Mouse (Mus musculus): ENCODE measurements around the gene Nfia. TPM values are rescaled to one million over a fixed set of nuclear protein-coding genes. Genes with fewer than 3 reads are reported as not detected.
A peak's percentile ranks its signal among the peaks of the same experiment; 100 is the strongest.

The Nfia gene
- polyA plus RNA-seq, 1 experiment, result 10.3 TPM

DNA sequence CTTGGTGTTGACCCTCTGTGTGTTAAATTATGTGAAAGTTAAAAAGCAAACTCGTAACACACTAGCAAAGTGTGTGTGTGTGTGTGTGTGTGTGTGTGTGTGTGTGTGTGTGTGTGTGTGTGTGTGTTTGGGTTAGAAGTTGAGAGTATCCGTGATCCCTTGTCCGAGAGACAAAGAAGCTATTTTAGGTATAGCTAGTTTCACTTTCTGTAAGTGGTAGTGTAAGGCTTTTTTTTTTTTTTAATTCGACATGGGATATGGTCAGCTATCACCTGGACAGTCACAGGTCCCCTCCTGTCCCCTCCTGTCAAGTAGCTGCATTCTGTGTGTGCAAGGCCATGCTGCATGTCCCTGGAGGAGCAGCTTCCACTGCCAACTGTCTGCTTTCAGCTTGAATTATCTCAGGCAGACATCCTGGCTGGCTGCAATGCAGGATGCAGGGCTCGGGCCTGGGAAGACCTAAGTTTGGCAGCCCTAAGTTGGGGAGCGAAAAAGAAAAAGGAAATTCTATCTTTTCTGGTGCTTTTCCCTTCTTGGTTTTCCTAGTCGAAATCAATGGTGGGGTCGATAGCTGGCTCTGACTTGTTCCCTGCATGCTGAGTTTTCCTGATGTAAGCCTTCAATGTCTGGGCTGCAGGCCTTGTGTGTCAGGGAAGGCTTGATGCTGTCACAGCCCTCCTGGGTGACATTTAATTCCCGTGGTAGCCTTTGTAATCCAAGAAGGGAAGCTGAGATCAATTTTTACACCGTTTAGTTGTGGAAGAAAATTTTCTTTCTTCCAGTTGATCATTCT lies 147.9 kb downstream of the Nfia start:
- 45% methylated on average over 10 of the region's 10 CpGs for WGBS
- DNase-seq (ENCODE audit: low read depth, low spot score), result no peak

DNA sequence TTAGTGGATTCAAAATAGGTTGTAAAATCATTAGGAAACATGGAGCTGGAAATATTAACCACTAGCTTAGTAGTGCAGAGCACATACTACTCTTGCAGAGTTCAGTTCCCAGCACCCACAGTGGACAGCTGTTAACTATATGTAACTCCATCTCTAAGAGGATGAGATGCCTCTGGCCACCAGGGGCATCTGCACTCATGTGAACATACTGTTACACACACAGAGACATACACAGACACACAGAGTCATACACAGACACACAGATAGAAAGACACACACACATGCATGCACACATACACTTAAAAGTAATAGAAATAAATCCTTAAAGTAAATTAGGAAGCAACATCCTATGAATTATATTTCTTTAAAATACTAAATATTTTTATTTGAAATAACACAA lies 149.1 kb downstream of the Nfia start:
- no peak for DNase-seq (ENCODE audit: low read depth, low spot score)

DNA sequence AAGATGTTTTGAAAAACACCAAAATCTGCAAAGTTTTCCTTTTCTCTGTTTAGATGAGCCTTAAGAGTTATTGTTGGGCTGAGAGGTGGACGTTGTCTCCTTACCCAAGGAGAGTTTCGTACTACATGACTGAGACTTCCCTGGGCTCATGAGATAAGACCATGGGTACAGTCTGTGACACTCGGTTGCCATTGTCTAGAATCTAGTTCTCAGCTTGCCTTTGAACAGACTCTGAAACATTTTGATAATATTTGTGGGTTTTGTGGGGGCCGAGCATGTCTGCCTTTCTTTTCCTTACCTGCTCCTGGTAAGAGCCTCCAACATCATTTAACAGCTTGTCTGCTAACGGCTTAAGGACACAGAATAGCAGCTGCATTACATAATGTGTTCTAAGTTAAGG lies 150.7 kb downstream of the Nfia start:
- no peak for DNase-seq (ENCODE audit: low read depth, low spot score)
- WGBS, result 86% methylated on average over 5 of the region's 5 CpGs

DNA sequence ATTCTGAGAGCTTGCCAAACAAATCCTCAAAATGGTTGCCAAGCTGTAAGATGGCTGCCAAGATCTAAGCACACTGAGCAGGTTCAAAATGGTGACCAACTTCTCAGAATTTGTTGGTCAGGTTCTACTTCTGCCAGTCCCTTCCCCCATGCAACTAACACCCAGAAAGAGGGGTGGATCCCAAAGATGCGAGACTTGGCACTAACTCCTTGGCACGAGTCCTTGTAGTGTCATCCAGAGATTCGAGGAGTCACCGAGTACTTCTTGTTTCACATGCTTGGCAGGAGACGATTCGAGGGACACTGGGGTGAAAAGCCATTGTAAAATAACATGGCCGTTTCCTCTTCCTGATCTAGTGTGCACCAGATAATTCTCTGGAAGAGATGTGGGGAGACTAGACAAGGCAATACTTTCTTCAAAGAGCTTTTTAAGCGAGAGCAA lies 151.4 kb downstream of the Nfia start:
- peak; percentile 25 for DNase-seq (ENCODE audit: low read depth, low spot score)
- WGBS, result 13% methylated on average over 8 of the region's 8 CpGs

DNA sequence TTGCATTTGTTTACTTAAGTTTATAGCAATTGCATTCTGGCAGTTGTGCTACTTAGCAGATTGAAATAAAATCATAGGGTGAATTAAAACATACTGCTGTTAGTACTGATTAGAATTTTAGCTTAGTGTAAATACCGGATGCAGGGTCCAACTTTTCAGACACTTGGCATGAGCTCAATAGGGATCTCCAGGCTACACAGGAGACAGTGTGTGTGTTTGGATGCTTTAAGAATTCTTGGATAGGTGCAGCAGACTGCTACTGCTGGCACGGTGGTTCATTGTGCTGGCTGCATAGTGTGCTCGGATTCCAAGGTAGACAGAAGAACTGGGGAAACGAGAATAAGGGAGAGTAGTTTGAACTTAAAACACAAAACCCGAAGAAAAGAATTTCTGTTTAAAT lies 151.9 kb downstream of the Nfia start:
- 40% methylated on average over 5 of the region's 5 CpGs for WGBS
- no peak for DNase-seq (ENCODE audit: low read depth, low spot score)

DNA sequence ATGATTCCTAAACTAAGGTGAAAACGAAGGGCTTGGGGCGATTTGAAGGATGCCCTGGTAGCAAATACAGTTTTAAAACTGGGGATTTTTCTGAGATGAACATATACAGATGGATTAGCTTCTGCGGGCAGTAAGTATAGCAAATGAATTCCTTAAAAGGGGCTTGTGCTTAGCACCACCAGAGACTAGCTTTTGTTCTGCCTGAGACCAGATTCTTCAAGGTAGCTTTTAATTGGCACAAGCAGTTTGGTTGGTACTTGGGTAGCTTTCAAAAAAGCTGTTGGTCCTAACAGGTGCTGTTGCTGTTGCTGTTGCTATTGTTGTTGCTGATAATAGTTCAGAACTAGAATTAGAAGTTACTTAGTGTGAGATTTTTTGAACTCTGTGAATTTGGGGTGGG lies 152.3 kb downstream of the Nfia start:
- 78% methylated on average over 3 of the region's 3 CpGs for WGBS
- no peak for DNase-seq (ENCODE audit: low read depth, low spot score)

DNA sequence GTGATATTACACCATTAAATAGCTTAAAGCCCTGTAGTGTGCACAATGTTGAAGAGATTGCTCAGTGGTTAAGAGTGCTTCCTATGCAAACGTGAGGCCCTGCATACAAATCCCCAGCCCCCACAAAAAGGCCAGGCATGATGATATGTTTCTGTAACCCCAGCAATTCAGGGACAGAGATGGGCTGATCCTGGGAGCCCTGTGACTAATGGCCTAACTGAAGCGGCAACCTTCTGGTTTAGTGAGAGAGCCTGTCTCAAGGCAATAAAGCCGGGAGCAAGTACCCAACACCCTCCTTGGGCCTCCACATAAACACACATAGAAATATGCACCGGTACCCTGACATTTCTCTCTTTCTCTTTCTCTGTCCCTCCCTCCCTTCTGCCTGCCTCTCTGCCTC lies 153.1 kb downstream of the Nfia start:
- 47% methylated on average over 4 of the region's 4 CpGs for WGBS
- DNase-seq (ENCODE audit: low read depth, low spot score), result no peak

DNA sequence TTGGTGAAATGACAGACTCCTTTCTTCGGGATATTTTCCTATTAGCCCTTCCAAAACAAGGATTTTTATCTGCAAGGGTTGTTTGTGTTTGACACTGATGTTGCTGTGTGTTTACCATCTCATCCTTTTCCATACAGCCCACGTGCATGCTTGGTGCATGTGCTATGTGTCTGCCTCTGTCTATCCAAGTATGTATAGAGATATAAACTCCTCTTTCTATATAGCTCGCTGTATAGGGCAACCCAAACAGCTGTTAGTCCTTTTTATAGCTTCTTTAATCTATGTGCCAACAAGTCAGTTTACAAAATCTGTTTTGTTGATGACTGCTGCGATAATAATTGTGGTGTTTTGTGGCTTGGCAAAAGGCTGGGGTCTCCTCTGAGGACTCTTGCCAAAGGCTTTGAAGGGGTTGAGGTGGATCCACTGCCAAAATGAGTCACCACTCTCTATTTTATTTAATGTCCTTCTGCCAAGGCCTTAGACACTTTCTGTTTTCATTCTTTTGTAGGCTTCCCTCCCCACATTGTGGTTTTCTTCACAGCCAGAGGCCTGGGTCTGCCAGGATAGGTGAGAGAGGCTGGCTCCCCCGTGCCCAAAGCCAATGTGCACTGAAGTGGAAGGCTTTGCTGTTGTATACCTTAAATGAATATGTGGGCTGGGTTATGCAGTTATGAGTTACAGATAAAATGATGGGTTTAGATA lies 154.2 kb downstream of the Nfia start:
- 45% methylated on average over 5 of the region's 5 CpGs for WGBS
- DNase-seq (ENCODE audit: low read depth, low spot score), result no peak

DNA sequence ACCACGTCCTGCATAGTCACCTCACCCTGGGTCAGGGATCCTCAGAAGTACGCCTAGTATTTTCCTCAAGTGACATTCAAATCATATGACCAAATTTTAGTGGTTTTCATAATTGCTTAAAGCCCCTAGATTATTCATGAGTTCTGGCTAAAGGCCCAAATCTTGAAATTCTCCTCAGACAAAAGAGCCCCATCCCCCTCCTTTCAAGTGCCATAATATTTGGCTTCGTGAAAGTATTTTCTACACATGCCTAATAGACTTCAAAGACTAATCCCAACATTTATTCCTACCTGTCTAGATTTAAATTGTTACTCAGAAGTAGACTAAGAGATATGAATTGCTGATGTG lies 154.7 kb downstream of the Nfia start:
- WGBS, result 75% methylated on average over 3 of the region's 3 CpGs
- DNase-seq (ENCODE audit: low read depth, low spot score), result no peak

DNA sequence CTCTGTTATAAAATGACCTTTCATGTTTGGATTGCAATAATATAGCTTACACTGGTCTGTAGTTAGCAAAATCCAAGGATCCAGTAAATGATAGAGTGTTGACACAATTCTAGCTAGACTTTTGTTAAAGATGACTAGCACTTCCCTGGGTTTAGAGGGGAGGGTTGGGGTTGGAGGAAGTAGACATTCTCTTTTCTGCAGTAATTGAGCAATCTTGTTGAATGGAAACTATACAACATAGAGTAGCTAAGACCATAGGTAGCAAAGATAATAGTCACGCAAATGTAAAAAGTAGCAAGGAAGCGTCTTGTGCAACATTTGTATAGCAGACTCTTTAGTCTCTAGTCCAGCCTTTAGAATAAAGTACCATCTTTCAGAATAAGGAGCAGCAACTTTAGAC lies 163.8 kb downstream of the Nfia start:
- 92% methylated on average over 2 of the region's 2 CpGs for WGBS
- DNase-seq (ENCODE audit: low read depth, low spot score), result no peak

DNA sequence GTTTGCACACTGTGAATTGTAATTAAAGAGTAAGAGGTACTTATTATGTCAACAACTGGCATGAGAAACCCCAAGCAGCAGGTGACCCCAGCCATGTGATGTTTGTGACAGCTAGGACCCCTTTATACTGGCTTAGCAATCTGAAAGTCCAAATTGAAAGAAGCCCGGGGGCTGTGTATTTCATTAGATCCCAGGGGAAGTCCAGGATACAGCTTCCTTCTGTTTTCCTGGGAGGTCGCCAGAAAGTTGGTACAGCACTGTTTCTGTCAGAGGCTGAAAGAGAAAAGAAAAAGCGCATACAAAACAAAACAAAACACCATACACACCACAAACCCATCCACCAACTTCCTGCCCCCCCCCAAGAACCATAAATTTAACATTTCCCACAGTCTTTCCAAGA lies 164.4 kb downstream of the Nfia start:
- DNase-seq (ENCODE audit: low read depth, low spot score), result no peak
- WGBS, result 73% methylated on average over 3 of the region's 3 CpGs

DNA sequence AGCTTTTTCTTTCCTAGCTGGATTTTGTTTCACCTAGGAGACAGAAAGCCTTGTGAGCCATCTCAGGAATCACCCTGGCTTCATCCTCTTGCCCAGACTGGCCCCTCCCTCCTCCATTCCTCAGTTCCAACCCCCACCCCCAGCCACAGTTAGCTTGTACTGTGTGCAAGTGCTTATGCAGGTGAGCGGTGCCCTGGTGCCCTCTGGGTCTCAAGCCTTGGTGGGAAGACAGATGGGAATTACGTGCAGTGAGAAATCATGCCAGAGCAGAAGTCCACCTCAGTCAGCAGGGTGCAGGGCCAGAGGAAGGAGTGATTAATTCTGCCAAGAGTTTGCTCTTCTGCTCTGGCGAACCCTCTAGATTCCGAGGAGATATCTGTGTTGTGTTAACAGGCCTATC lies 167.0 kb downstream of the Nfia start:
- no peak for DNase-seq (ENCODE audit: low read depth, low spot score)
- 77% methylated on average over 4 of the region's 4 CpGs for WGBS

DNA sequence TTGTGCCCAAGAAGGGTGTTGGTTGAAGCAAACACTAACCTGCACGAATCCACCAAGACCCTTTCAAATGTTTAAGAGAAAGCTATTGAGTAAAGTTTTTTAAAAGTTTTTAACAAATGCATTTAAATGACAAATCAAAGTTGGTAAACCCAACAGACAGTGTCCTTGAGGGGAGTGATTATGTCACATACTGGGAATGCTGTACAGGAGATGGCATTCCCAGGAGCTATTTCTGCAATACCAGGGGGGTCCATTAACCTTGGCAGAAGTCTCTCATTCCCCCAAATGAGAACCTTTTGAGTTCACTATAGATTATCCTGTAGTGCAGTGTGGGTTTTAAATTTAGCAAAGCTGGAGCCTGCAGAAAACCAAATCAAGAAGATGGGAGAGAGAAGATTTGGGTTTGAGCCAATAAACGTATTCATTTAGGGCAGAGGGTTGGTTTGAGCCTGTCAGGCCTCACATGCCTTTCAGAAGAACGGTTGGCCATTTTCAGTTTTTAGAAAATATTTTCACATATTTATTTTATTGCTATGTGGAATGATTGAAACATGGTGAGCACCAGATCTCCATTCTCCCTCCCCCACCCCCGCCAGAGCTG lies 167.5 kb downstream of the Nfia start:
- 87% methylated on average over 4 of the region's 4 CpGs for WGBS
- DNase-seq (ENCODE audit: low read depth, low spot score), result no peak

DNA sequence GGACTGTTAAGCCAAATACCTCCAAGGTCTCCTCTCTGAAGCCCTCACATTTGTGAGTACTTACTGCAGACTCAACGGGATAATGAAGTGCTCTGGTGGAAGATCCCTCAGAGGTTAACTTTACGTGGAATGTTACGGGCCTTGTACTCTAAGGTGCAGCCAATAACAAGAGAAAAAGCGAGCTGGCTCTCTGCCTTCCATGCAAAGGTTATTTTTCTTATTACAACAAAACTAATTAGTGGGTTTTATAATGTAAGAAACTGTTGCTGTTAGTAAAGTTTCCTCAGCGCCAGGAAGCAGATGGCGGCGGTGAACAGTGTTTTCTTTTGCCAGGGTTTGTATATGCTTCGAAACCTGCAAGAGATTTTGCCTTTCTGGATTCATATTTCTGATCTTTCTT lies 169.1 kb downstream of the Nfia start:
- WGBS, result 75% methylated on average over 8 of the region's 8 CpGs
- DNase-seq (ENCODE audit: low read depth, low spot score), result no peak

DNA sequence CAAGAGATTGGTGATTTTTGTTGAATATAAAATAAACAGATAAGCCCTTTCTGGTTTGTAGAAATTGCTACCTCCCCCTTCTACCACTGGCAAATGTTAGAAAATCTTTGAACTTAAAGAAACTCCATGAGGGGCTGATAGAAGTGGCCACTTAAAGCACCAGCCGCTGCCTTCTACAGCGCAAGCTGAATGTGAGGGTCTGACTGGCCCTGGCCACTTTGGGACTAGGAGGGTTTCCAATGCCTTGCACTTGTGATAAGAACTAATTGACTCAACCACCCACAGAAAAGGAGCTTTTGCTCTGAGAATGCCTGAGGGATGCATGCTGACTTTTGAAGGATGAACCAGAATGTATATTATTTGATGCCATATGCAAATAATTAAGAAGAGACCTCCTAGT lies 171.8 kb downstream of the Nfia start:
- WGBS, result 97% methylated on average over 2 of the region's 2 CpGs
- no peak for DNase-seq (ENCODE audit: low read depth, low spot score)

DNA sequence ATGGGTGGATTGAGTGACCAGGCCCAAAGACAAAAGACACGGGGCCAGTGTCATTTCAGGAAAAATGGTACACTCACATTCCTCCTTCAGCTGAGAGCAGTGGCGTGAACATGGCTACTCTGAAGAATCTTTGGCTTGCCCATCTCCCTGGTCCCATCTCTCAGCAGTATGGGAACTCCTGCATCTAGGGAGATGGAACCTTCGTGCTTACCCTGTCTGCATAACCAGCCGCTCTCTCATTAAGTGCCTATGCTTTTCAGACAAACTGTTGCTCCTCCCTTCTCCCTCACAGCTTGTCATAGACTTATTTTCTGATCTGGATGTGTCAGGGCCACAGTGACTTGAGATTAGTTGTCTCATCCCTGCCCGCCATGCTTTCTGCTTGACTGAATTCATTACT lies 174.9 kb downstream of the Nfia start:
- no peak for DNase-seq (ENCODE audit: low read depth, low spot score)
- WGBS, result 94% methylated on average over 5 of the region's 5 CpGs

DNA sequence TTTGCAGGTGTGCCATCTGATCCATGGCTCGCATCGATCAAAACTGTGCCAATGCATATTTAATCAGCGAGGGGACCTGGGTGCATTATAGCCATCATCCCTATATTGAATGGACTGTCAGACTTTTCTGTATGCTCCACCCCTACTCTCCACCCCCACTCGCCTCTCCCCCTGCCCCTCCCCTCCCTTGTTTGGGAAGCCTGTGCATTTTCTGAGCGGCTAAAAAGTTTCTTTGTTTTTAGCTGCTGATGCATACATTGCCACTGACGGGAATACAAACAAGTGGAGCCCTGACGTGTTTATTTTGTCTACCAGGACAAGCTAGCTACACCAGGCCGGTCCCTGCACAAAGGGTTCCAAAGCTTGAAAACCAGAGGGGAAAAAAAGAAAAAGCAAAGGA lies 175.7 kb downstream of the Nfia start:
- 80% methylated on average over 8 of the region's 8 CpGs for WGBS
- DNase-seq (ENCODE audit: low read depth, low spot score), result no peak

DNA sequence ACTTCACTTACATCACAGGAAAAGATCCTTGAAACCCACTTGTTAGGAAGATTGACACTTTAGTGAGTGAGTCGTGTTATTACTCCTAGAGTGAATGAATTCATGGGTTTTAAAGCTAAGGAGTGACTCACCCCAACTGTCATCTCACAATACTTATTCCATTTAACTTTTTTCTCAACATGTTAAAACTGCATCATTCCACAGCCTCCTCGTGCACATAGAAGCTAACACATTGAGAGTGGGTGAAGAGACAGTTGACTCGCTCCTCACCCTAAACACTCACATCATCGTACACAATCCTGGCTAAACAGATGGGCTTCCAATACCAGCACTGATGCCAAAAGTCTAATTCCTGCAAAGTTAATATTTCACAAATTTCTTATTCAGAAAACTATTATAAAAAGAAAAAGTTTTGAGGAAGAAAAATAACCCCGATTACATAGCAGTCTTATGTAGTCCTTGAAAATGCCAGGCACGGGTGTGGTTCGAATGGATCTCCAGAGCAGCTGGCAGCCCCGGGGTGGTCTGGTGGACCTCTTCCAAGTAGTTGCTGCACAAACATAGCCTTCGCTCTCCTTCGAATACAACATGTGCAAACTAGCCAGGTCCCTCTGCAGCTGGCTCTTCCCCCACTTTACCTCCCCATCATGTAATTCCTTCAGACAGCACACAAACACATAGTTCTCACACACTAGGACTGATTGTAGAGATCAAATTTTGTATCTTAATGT lies 178.0 kb downstream of the Nfia start:
- WGBS, result 46% methylated on average over 10 of the region's 10 CpGs
- no peak for DNase-seq (ENCODE audit: low read depth, low spot score)

DNA sequence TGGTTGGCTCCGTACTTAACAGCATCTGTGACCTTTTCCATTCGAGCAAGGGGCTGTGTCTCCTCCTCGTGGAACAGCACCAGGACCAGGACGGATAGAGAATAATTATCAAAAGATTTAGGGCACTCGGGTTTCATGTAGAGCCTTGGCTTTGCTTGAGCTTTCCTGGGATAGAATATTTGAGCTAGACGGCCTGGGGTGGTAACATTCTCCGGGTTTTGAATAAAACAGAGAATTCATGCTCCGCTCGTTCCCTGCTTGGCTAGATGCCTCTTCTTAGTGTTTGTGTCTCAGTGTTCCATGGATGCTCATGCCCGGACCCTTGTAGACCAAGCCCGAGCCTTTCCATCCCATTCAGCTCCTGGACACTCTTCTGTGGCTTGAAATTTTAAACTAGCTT lies 181.4 kb downstream of the Nfia start:
- WGBS, result 76% methylated on average over 11 of the region's 11 CpGs
- DNase-seq (ENCODE audit: low read depth, low spot score), result no peak

DNA sequence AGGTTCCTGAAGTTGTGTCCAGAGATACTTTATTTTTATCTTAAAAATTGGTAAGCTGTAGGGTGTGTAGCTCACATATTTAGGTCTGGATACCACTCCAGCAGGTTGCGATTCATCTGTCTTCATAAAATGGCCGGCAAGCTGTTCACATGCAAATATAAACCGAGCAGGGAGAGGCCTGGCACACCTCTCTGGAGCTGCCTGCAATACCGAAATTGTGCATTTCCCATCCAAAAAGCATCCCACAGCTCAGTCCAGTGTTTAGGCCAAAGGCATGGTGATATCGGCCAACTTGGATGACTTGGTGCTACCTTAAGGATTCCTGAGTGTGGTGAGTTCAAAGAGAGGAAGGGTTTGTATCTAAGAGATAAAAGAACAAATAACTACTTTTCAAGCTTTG lies 185.6 kb downstream of the Nfia start:
- no peak for DNase-seq (ENCODE audit: low read depth, low spot score)
- 85% methylated on average over 5 of the region's 5 CpGs for WGBS

DNA sequence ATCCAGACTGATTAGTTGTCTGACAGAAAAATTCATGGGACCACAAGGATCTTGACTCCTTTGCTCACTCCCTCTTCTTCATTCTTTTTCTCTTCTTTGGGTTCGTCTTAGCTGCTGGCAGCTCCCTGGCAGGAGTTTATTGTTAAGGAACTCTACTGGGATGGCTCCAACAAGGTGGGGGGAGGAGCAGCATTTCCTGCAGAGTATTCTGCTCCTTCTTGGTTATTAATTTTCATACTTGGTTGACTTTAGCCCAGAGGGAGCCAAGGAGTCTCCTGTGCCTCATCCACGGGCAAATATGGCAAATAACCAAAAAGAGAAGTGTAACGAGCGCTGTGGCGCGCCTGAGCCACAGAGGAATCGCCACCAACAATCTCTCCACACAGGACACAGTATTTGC lies 190.3 kb downstream of the Nfia start:
- DNase-seq (ENCODE audit: low read depth, low spot score), result no peak
- WGBS, result 81% methylated on average over 7 of the region's 7 CpGs
